Mouse (Mus musculus) frontal cortex, postnatal 10 days (tissue): Measurements from ENCODE around the gene Tnks2.

Experiments
- DNase-seq, 2 experiments: peaks; one replicate each; pipeline ENCODE4 v3.0.0; 2022; ENCODE audit warnings: low spot score in 2 of 2, mixed read lengths in 1 of 2

The Tnks2 gene

GRCm38 (mm10) chr19:36932613-36933012 lies 98.6 kb downstream of the Tnks2 start:
- no peak for DNase-seq

- no peak for DNase-seq
These were observed 102.3 kb downstream of the Tnks2 start for GRCm38 (mm10) chr19:36936285-36936684.

GRCm38 (mm10) chr19:36938008-36938407 lies 104.0 kb downstream of the Tnks2 start:
- DNase-seq, result no peak

GRCm38 (mm10) chr19:36940064-36940463 lies 106.0 kb downstream of the Tnks2 start:
- DNase-seq, result no peak
